Mouse (Mus musculus) embryonic facial prominence, embryonic 11.5 days (tissue): Measurements from ENCODE around the gene Ephb1. TPM values are rescaled to one million over a fixed set of nuclear protein-coding genes. Genes with fewer than 3 reads are reported as not detected.

Source experiments
- ATAC-seq: fragments of 200-750 bp; cut with Nextera tagmentation; replicated peaks from 2 replicates; pipeline ENCODE4 v1.8.0; 2017; ENCODE audit warnings: low read depth; ENCODE audit not compliant: insufficient number of reproducible peaks, low FRiP score, low TSS enrichment
- DNase-seq: peaks from one replicate; pipeline ENCODE4 v3.0.0-alpha.2; 2015; ENCODE audit warnings: low spot score
- H3K27ac ChIP-seq: fragments of 300-500 bp; sonication (generic); replicated peaks from 2 replicates; pipeline ENCODE4 v1.5.1; 2014; ENCODE audit warnings: mild to moderate bottlenecking, low read depth, low read length, control low read depth
- H3K27me3 ChIP-seq: fragments of 300-500 bp; sonication (generic); 2 replicates; pipeline ENCODE4 v1.6.1; 2014; ENCODE audit warnings: mild to moderate bottlenecking, low read length, moderate library complexity, mixed read lengths; ENCODE audit not compliant: control insufficient read depth, insufficient read depth
- H3K36me3 ChIP-seq: fragments of 300-500 bp; sonication (generic); replicated peaks from 2 replicates; pipeline ENCODE4 v1.6.1; 2014; ENCODE audit warnings: low read depth, mild to moderate bottlenecking, low read length, moderate library complexity, mixed read lengths; ENCODE audit not compliant: control insufficient read depth, insufficient read depth
- H3K4me1 ChIP-seq: fragments of 300-500 bp; sonication (generic); 2 replicates; pipeline ENCODE4 v1.6.1; 2014; ENCODE audit warnings: low read length, mixed read lengths; ENCODE audit not compliant: control insufficient read depth, insufficient read depth
- H3K4me2 ChIP-seq: fragments of 300-500 bp; sonication (generic); 2 replicates; pipeline ENCODE4 v1.6.1; 2014; ENCODE audit warnings: low read depth, mild to moderate bottlenecking, control low read depth, low read length, moderate library complexity
- H3K4me3 ChIP-seq: fragments of 300-500 bp; sonication (generic); 2 replicates; pipeline ENCODE4 v1.5.1; 2014; ENCODE audit warnings: low read depth, low read length, control low read depth
- H3K9ac ChIP-seq: fragments of 300-500 bp; sonication (generic); replicated peaks from 2 replicates; pipeline ENCODE4 v1.6.1; 2014; ENCODE audit warnings: mild to moderate bottlenecking, control low read depth, low read length
- H3K9me3 ChIP-seq: fragments of 300-500 bp; sonication (generic); replicated peaks from 2 replicates; pipeline ENCODE4 v1.6.1; 2016; ENCODE audit warnings: mild to moderate bottlenecking, low read length, inconsistent platforms, mixed read lengths; ENCODE audit not compliant: control insufficient read depth
- WGBS: fragments of 180-500 bp; shearing (Covaris S2); extraction: QIAGEN DNeasy Blood & Tissue Kit; methylation state at CpG from one replicate; pipeline ENCODE4 v1.1.7; 2014; 5-methylcytosine and 5-hydroxymethylcytosine counted together
- polyA plus RNA-seq: library from polyadenylated mRNA; unstranded; fragments of >200 nt; fragmentation: Nextera tagmentation; extraction: Ambion mirVana; gene quantifications from 2 replicates; pipeline ENCODE4 v1.2.1, GENCODE M21; 2014

Ephb1 gene
- polyA plus RNA-seq, 1 experiment from 2014 or later, result 6.6 TPM

DNA sequence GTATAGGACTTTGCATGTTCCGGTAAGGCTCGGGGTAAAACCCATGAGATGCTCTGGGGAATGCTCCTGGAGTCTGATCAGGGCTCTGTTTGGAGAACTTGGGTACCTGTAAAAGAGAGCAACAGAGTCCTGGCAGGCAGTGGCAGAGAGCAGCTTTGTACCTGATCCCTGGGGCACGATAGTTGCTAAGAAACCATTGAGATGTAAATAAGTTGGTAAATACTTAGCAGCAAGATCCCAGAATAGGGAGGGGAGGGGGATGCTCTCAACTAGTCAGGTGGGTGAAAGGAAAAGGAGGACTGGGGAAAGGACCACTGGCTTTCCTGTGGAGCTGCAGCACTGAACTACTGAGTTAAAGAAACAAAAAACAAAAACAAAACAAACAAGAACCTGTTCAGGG lies 12.5 kb downstream of the Ephb1 start:
- no peak for DNase-seq
- H3K27me3 ChIP-seq, result no peaks in the 10 kb centered on the region
- H3K4me2 ChIP-seq, result no peak overlapping the region
- no peaks in the 10 kb centered on the region for H3K36me3 ChIP-seq
- no peak overlapping the region for H3K27ac ChIP-seq
- 52% methylated on average over 3 of the region's 3 CpGs for WGBS
- no peaks in the 10 kb centered on the region for H3K4me1 ChIP-seq
- H3K9me3 ChIP-seq, result no peaks in the 10 kb centered on the region
- H3K4me3 ChIP-seq, result no peak overlapping the region
- no peak for ATAC-seq
- H3K9ac ChIP-seq, result no peak overlapping the region

DNA sequence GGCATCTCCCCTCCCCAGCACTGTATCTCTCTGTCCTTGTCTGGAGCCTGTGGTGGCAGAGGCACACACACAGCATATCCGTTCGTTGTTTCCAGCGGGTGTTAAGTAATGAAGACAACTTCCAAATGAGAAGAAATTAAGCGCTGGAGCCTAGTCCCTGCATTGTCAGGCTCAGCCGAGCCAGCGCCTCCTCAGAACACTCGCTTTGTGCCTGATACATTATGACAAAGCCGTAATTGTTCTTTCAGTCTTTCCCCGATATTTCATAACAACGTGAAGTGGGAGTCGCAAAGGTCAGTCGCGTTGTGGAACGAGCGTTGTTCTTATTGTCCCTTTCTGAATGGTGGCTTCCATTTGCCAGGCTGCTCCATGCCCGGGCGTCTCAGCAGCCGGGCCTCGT lies 13.7 kb downstream of the Ephb1 start:
- 76% methylated on average over 19 of the region's 19 CpGs for WGBS
- H3K4me1 ChIP-seq, result no peaks in the 10 kb centered on the region
- H3K4me2 ChIP-seq, result no peak overlapping the region
- H3K27ac ChIP-seq, result no peak overlapping the region
- no peak overlapping the region for H3K4me3 ChIP-seq
- no peak overlapping the region for H3K9ac ChIP-seq
- no peaks in the 10 kb centered on the region for H3K9me3 ChIP-seq
- DNase-seq (no peak), ATAC-seq (no peak)
- H3K36me3 ChIP-seq, result no peaks in the 10 kb centered on the region
- no peaks in the 10 kb centered on the region for H3K27me3 ChIP-seq

DNA sequence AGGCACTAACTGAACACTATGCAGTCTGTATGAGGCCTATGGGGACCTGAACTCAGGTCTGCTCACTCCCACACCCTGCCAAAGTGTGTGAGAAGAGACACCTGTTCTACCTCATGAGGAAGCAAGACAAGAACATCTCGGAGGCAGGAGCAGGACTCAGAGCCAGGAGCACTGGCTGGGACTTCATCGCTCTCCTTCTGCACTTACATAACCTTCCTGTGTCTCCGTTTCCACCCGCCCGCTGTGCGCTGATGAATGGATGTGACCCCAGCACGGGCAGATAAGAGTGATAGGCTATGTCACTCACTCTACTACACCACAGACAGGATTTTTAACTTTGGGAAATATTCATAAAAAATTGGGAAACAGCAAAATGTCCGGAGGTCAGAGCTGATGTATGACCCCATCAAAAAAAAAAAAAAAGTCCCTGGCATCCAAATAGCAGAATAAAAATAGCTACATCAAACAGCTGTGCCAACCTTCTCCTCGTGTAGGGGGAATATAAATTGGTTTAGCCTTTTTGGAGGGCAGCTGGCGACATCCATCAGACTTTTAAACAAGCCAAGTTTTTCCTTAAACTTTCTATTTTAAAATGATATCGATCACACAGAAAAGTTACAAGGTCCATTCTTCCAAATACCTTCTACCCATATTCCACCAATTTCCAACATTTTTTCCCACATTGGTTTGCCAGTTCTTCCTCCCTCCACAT lies 18.8 kb downstream of the Ephb1 start:
- Histone ChIP-seq H3K9ac (no peak overlapping the region), H3K36me3 (no peaks in the 10 kb centered on the region), H3K27me3 (no peaks in the 10 kb centered on the region), H3K4me2 (no peak overlapping the region), H3K4me3 (no peak overlapping the region), H3K4me1 (no peaks in the 10 kb centered on the region), H3K27ac (no peak overlapping the region), H3K9me3 (no peaks in the 10 kb centered on the region)
- 81% methylated on average over 11 of the region's 11 CpGs for WGBS
- ATAC-seq (no peak), DNase-seq (no peak)

DNA sequence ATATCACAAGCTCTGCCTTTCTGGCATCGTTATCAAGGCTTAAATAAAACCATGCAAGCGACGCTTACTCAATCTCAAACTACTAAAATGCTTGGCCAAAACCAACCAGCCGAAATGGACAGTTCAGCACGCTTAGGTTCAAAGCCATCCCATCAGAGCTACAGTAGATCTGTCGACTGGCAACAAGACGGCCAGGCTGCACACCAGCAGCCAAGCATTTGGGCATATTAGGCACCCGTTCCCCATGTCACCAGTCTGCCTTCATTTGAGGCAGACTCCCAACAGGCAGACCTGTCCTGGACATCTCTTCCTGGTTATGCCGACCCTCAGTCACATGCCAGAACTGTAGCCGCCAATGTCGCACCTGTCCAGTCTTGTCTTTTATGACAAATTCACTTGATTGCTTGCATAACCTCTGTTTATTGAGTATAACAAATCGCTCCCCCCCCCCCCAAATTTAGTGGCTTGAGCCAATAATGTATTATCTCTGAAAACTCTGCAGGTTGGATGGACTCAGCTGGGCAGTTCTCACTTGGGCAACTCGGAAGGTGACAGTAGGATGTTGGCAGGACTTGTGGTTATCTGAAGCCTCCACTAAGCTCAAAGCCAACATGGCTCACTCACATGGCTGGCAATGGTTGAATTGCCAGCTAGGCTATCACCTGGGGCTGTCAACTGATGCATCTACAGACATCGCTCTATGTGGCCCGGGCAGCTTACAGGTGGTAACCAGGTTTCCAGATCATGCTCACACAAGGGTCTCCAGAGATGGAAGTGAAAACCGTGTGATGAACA lies 24.0 kb downstream of the Ephb1 start:
- no peak overlapping the region for H3K9ac ChIP-seq
- no peak overlapping the region for H3K4me3 ChIP-seq
- H3K9me3 ChIP-seq, result no peaks in the 10 kb centered on the region
- no peak overlapping the region for H3K27ac ChIP-seq
- H3K4me1 ChIP-seq, result no peaks in the 10 kb centered on the region
- no peaks in the 10 kb centered on the region for H3K27me3 ChIP-seq
- 93% methylated on average over 16 of the region's 16 CpGs for WGBS
- DNase-seq, result no peak
- no peaks in the 10 kb centered on the region for H3K36me3 ChIP-seq
- no peak for ATAC-seq
- no peak overlapping the region for H3K4me2 ChIP-seq

DNA sequence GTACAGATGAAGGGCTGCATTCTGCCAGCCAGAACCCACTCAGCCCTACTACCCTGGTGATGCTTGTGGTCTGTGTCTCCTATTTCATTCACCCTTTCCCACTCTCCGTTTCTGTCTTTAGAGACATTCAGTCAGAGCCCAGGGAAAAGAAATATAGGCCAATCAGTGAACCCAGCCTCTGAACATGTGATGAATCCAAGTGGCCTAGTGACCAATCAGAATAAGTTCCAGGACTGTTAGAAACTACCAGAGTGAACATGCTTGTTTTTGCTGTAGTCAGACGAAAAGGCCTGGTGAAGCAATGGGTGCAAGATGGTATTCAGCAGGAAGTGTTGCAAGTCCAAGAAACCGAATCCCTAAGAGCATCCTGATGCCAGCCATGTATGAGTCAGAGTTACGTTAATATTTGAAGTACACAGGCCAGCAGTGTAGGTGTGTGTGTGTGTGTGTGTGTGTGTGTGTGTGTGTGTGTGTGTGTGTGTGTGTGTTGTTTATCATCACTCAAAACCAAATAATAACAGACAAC lies 26.8 kb downstream of the Ephb1 start:
- ATAC-seq (no peak), DNase-seq (no peak)
- H3K36me3 ChIP-seq, result no peaks in the 10 kb centered on the region
- no peak overlapping the region for H3K4me3 ChIP-seq
- no peak overlapping the region for H3K9ac ChIP-seq
- H3K9me3 ChIP-seq, result no peaks in the 10 kb centered on the region
- H3K27me3 ChIP-seq, result no peaks in the 10 kb centered on the region
- no peak overlapping the region for H3K27ac ChIP-seq
- WGBS, result 79% methylated on average over 4 of the region's 4 CpGs
- H3K4me1 ChIP-seq, result no peaks in the 10 kb centered on the region
- no peak overlapping the region for H3K4me2 ChIP-seq

DNA sequence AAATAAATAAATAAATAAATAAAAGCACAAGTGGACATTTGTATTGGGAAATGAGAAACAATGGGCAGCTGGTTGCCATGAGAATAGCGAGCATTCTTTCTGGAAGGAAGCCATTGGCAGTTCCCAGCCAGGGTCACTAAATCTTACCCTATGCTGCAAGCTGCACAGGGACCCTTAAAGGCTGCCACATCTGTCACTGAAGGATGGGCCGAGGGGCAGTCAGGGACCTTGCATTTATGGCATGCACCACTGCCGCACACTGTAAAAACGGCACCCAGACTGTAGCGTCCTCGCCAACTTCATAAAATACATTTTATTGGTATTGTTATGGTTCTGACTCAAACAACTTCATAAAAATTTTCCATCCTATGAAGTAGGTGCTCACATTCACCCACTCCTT lies 39.1 kb downstream of the Ephb1 start:
- DNase-seq (no peak), ATAC-seq (no peak)
- Histone ChIP-seq H3K9ac (no peak overlapping the region), H3K9me3 (no peaks in the 10 kb centered on the region), H3K27me3 (no peaks in the 10 kb centered on the region), H3K4me2 (no peak overlapping the region), H3K36me3 (no peaks in the 10 kb centered on the region), H3K27ac (no peak overlapping the region), H3K4me1 (no peaks in the 10 kb centered on the region), H3K4me3 (no peak overlapping the region)
- 91% methylated on average over 6 of the region's 6 CpGs for WGBS

DNA sequence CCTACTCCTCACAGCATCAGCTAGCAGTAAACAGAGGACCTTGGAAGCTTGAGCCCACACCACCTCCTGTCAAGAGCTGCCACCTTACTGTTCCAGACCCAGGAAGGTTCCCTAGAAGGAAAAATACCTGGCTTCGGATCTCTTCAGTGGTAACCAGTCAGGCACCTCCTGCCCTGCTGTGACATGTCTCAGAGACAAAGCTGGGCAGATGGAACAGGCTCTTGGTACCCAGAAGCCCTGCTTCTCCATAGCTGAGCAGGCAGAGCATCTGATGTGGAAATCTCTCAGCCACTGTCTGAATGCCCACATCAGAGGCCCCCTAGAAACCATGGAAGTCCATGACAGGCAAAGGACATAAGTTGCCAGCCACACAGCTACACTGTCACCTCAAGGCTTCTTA lies 39.7 kb downstream of the Ephb1 start:
- no peak overlapping the region for H3K27ac ChIP-seq
- 79% methylated on average over 1 of the region's 1 CpGs for WGBS
- no peak for ATAC-seq
- DNase-seq, result no peak
- no peaks in the 10 kb centered on the region for H3K4me1 ChIP-seq
- H3K9ac ChIP-seq, result no peak overlapping the region
- H3K36me3 ChIP-seq, result no peaks in the 10 kb centered on the region
- H3K4me3 ChIP-seq, result no peak overlapping the region
- H3K9me3 ChIP-seq, result no peaks in the 10 kb centered on the region
- H3K4me2 ChIP-seq, result no peak overlapping the region
- H3K27me3 ChIP-seq, result no peaks in the 10 kb centered on the region

DNA sequence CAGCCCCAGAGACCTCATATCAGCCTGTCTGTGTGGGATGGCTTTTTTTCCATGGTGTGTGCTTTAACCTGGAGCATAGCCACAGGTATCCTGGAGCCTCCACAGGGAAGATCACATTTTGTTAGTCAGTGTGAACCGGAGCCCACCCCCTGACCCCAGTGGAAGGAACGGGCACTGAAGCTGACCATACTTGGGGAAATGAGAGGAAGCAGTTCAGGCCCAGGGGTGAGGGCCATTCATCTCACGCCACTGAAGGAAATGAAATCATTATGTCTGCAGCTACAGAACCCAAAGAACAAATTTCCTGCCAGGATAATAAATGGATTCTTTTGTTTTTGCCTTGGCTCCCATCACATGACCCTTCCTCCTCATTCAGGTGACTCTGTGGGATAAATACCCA lies 44.1 kb downstream of the Ephb1 start:
- Histone ChIP-seq H3K27me3 (no peaks in the 10 kb centered on the region), H3K4me2 (no peak overlapping the region), H3K4me3 (no peak overlapping the region), H3K4me1 (no peaks in the 10 kb centered on the region), H3K9me3 (no peaks in the 10 kb centered on the region), H3K27ac (no peak overlapping the region), H3K9ac (no peak overlapping the region), H3K36me3 (no peaks in the 10 kb centered on the region)
- WGBS, result 14% methylated on average over 3 of the region's 3 CpGs
- peak; percentile 29 for DNase-seq
- ATAC-seq, result no peak
